Mouse (Mus musculus) kidney, adult 9 months (tissue): ENCODE measurements at regions not wholly inside any gene's neighbourhood (a gene's known extent, or its start where the extent isn't known, plus 50 kb on each side); places are given as distances from the start of the nearest gene placed in this dataset.

Experiments used
- DNase-seq: peaks from one replicate; pipeline ENCODE4 v3.0.0; 2022

GRCm38 (mm10) chr8:74153914-74154540, 718.9 kb upstream of the Isx start:
- DNase-seq: no peak

GRCm38 (mm10) chr8:74169561-74169960, 703.4 kb upstream of the Isx start:
- peak; percentile 84 for DNase-seq

GRCm38 (mm10) chr8:74170702-74171101, 702.3 kb upstream of the Isx start:
- DNase-seq: no peak

DNA sequence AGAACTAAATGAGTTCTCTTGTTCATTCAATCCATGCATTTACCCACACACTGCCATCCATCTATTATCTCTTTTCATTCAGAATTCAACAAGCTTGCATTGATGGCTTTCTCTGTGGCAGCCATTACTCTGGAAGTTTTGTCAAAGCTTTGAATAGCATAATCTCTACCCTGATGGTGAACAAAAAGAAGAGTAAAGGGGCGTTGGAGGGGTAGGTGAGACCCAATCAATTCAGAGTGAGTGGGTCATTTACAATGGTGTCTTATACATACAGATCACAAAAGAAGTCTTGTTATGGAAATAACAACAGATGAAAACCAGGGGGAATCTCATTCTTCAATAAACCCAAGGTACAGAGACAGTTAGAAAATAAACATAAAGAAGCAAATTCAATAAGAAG, 701.9 kb upstream of the Isx start:
- no peak for DNase-seq

GRCm38 (mm10) chr8:74204601-74205000, 668.4 kb upstream of the Isx start:
- DNase-seq: no peak

DNA sequence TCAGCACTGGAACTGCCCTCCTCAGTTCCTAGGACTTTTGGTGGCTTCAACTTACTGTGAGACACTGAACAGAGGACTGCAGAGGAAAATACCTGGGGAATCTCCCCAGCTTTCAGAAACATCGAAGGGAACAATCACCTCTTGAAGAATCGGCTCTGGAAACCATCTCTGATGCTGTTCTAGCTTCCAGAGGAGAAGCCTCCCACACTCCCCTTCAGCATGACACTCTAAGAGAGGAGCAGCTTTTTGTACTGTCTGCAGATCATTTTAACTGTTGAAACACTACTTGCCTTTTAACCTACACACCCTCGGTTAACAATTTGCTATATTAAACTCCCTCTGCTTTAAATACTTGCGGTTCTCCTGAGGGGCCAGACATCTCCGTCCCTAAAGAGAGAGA, 664.7 kb upstream of the Isx start:
- DNase-seq: no peak

- DNase-seq: peak; percentile 68
Observed at GRCm38 (mm10) chr8:74216776-74217175, 656.2 kb upstream of the Isx start.
